Mouse (Mus musculus): ENCODE data around the gene Scg3. TPM values are rescaled to one million over a fixed set of nuclear protein-coding genes. Genes with fewer than 3 reads are reported as not detected.
A peak's percentile ranks its signal among the peaks of the same experiment; 100 is the strongest.
"Not testable (repeated sequence)": the region's sequence is repeated elsewhere in the genome, so short reads cannot be mapped to it uniquely, and the experiment has no call there.

Gene Scg3
- total RNA-seq, 2 experiments from 2014 or later: 259 to 270 TPM

GRCm38 (mm10) chr9:75630823-75631454 is 52.9 kb downstream of the Scg3 start:
- DNase-seq (ENCODE audit: low spot score in 2 of 2): no peak

- peak in 1 of 2 experiments; percentile 19 for DNase-seq (ENCODE audit: low spot score in 2 of 2)
These were observed 57.6 kb downstream of the Scg3 start for GRCm38 (mm10) chr9:75626308-75626604.

- DNase-seq (ENCODE audit: low spot score in 2 of 2): peak; percentile 74 to 79
These were observed 58.1 kb downstream of the Scg3 start, which contains the start of gene Lysmd2 for GRCm38 (mm10) chr9:75625556-75626307. TSS of gene Lysmd2 (plus strand) at chr9:75625741.

- peak in 1 of 2 experiments; percentile 17 for DNase-seq (ENCODE audit: low spot score in 2 of 2)
These were observed 58.8 kb downstream of the Scg3 start for GRCm38 (mm10) chr9:75624983-75625555.

- DNase-seq (ENCODE audit: low spot score in 2 of 2): no peak
These were observed 62.4 kb downstream of the Scg3 start for GRCm38 (mm10) chr9:75621428-75621827.

GRCm38 (mm10) chr9:75619761-75620160 is 64.1 kb downstream of the Scg3 start:
- not testable (repeated sequence) for DNase-seq (ENCODE audit: low spot score in 2 of 2)

GRCm38 (mm10) chr9:75618836-75619400 is 64.9 kb downstream of the Scg3 start:
- no peak for DNase-seq (ENCODE audit: low spot score in 2 of 2)

GRCm38 (mm10) chr9:75616560-75616959 is 67.3 kb downstream of the Scg3 start:
- no peak for DNase-seq (ENCODE audit: low spot score in 2 of 2)

GRCm38 (mm10) chr9:75610571-75611493 is 73.0 kb downstream of the Scg3 start, which contains the start of gene Tmod2:
TSS of gene Tmod2 (minus strand) at chr9:75611325.
- DNase-seq (ENCODE audit: low spot score in 2 of 2): peak; percentile 75 to 83

- peak in 1 of 2 experiments; percentile 55 for DNase-seq (ENCODE audit: low spot score in 2 of 2)
These were observed 73.9 kb downstream of the Scg3 start for GRCm38 (mm10) chr9:75609965-75610364.

GRCm38 (mm10) chr9:75609505-75609904 is 74.4 kb downstream of the Scg3 start:
- peak in 1 of 2 experiments; percentile 44 for DNase-seq (ENCODE audit: low spot score in 2 of 2)

GRCm38 (mm10) chr9:75607496-75607895 is 76.4 kb downstream of the Scg3 start:
- DNase-seq (ENCODE audit: low spot score in 2 of 2): no peak

- no peak for DNase-seq (ENCODE audit: low spot score in 2 of 2)
These were observed 82.3 kb downstream of the Scg3 start for GRCm38 (mm10) chr9:75601510-75601909.

- DNase-seq (ENCODE audit: low spot score in 2 of 2): peak; percentile 43 to 77
These were observed 83.5 kb downstream of the Scg3 start for GRCm38 (mm10) chr9:75600166-75600934.

GRCm38 (mm10) chr9:75599191-75599841 is 84.5 kb downstream of the Scg3 start:
- DNase-seq (ENCODE audit: low spot score in 2 of 2): peak; percentile 30 to 68

GRCm38 (mm10) chr9:75597596-75597995 is 86.3 kb downstream of the Scg3 start:
- peak in 1 of 2 experiments; percentile 60 for DNase-seq (ENCODE audit: low spot score in 2 of 2)

GRCm38 (mm10) chr9:75597036-75597435 is 86.8 kb downstream of the Scg3 start:
- DNase-seq (ENCODE audit: low spot score in 2 of 2): peak in 1 of 2 experiments; percentile 32

GRCm38 (mm10) chr9:75593481-75593880 is 90.4 kb downstream of the Scg3 start:
- DNase-seq (ENCODE audit: low spot score in 2 of 2): peak; percentile 19 to 66
